Mouse (Mus musculus): ENCODE data around the gene Ntsr1. TPM values are rescaled to one million over a fixed set of nuclear protein-coding genes. Genes with fewer than 3 reads are reported as not detected.

The Ntsr1 gene
- total and polyA plus RNA-seq, 3 experiments: not detected

- TF ChIP-seq POLR2A (IDR thresholded peaks at IDR 0.05; ENCODE audit: control insufficient read depth in 1 of 2, insufficient read depth in 1 of 2, low read depth in 1 of 2, low read length in 2 of 2, poor library complexity in 1 of 2) (no peak), ZKSCAN1 (IDR thresholded peaks at IDR 0.05; ENCODE audit: low read depth, low read length) (no peak), EP300 (IDR thresholded peaks at IDR 0.05; ENCODE audit: low read depth in 1 of 2, low read length in 2 of 2) (no peak), MAX (IDR thresholded peaks at IDR 0.05; ENCODE audit: low read length) (no peak), SMC3 (IDR thresholded peaks at IDR 0.05; ENCODE audit: low read depth, low read length) (no peak), TAL1 (IDR thresholded peaks at IDR 0.05; ENCODE audit: low read length) (no peak), MXI1 (IDR thresholded peaks at IDR 0.05; ENCODE audit: low read depth, low read length) (no peak), UBTF (IDR thresholded peaks at IDR 0.05; ENCODE audit: borderline replicate concordance, insufficient read depth, low read depth, low read length) (no peak), NRF1 (IDR thresholded peaks at IDR 0.05; ENCODE audit: insufficient read depth, low read depth, low read length, poor library complexity, severe bottlenecking) (no peak), NELFE (IDR thresholded peaks at IDR 0.05; ENCODE audit: low read depth, low read length) (no peak), GATA1 (IDR thresholded peaks at IDR 0.05; ENCODE audit: low read depth, low read length) (no peak), CHD1 (IDR thresholded peaks at IDR 0.05; ENCODE audit: low read depth, low read length) (no peak), ZC3H11A (IDR thresholded peaks at IDR 0.05; ENCODE audit: low read depth, low read length) (no peak), MAFK (IDR thresholded peaks at IDR 0.05; ENCODE audit: borderline replicate concordance, low read depth, low read length) (no peak), BHLHE40 (IDR thresholded peaks at IDR 0.05; ENCODE audit: borderline replicate concordance, low read depth, low read length) (no peak), MYC (IDR thresholded peaks at IDR 0.05; ENCODE audit: low read depth, low read length) (no peak)
- Histone ChIP-seq H3K9ac (ENCODE audit: control insufficient read depth, low read depth, low read length, poor library complexity, severe bottlenecking) (no peak overlapping the region), H3K4me3 (ENCODE audit: control insufficient read depth in 1 of 2, insufficient read depth in 1 of 2, low read depth in 2 of 2, low read length in 2 of 2) (no peak overlapping the region), H3K4me1 (ENCODE audit: control insufficient read depth in 1 of 2, insufficient read depth in 2 of 2, low read length in 2 of 2) (no peaks in the 10 kb centered on the region), H3K27me3 (ENCODE audit: control insufficient read depth in 1 of 2, insufficient read depth in 2 of 2, low read length in 2 of 2) (peaks cover 0 to 4% of the 10 kb centered on the region in 2 experiments; a peak in 3 of 4 replicates), H3K79me2 (ENCODE audit: control insufficient read depth, insufficient read depth, low read length, poor library complexity) (no peaks in the 10 kb centered on the region), H3K36me3 (ENCODE audit: control insufficient read depth in 1 of 2, insufficient read depth in 2 of 2, low read length in 2 of 2) (no peaks in the 10 kb centered on the region), H3K9me3 (replicated peaks; ENCODE audit: insufficient read depth, low read length) (no peaks in the 10 kb centered on the region), H3K27ac (ENCODE audit: control insufficient read depth, low read depth, low read length) (no peak overlapping the region)
- DNase-seq (ENCODE audit: low read depth, low spot score): no peak
Observed at GRCm38 (mm10) chr2:180530584-180530983, 30.8 kb downstream of the Ntsr1 start.

- H3K9me3 ChIP-seq (replicated peaks; ENCODE audit: insufficient read depth, low read length): no peaks in the 10 kb centered on the region
- no peak for DNase-seq (ENCODE audit: low read depth, low spot score)
- no peak overlapping the region for H3K4me3 ChIP-seq (ENCODE audit: control insufficient read depth in 1 of 2, insufficient read depth in 1 of 2, low read depth in 2 of 2, low read length in 2 of 2)
- no peak overlapping the region for H3K27ac ChIP-seq (ENCODE audit: control insufficient read depth, low read depth, low read length)
- TF ChIP-seq TBP (IDR thresholded peaks at IDR 0.05; ENCODE audit: low read depth, low read length): no peak
- TF ChIP-seq EP300 (IDR thresholded peaks at IDR 0.05; ENCODE audit: low read depth in 1 of 2, low read length in 2 of 2): no peak
- no peak for TF ChIP-seq MEF2A (IDR thresholded peaks at IDR 0.05; ENCODE audit: extremely low read depth, insufficient replicate concordance, low read depth, low read length, poor library complexity, severe bottlenecking)
- TF ChIP-seq POLR2AphosphoS5 (IDR thresholded peaks at IDR 0.05; ENCODE audit: borderline replicate concordance, low read depth, low read length): no peak
- no peaks in the 10 kb centered on the region for H3K36me3 ChIP-seq (ENCODE audit: control insufficient read depth in 1 of 2, insufficient read depth in 2 of 2, low read length in 2 of 2)
- no peaks in the 10 kb centered on the region for H3K4me1 ChIP-seq (ENCODE audit: control insufficient read depth in 1 of 2, insufficient read depth in 2 of 2, low read length in 2 of 2)
- H3K79me2 ChIP-seq (ENCODE audit: control insufficient read depth, insufficient read depth, low read length, poor library complexity): no peaks in the 10 kb centered on the region
- peaks cover 0 to 4% of the 10 kb centered on the region in 2 experiments; a peak in 3 of 4 replicates for H3K27me3 ChIP-seq (ENCODE audit: control insufficient read depth in 1 of 2, insufficient read depth in 2 of 2, low read length in 2 of 2)
- no peak overlapping the region for H3K9ac ChIP-seq (ENCODE audit: control insufficient read depth, low read depth, low read length, poor library complexity, severe bottlenecking)
Observed at GRCm38 (mm10) chr2:180531671-180532385, 32.1 kb downstream of the Ntsr1 start.
